Mouse (Mus musculus) heart, postnatal 0 days (tissue): ENCODE measurements around the gene Fam81b. TPM values are rescaled to one million over a fixed set of nuclear protein-coding genes. Genes with fewer than 3 reads are reported as not detected.

Experiments
- ATAC-seq: fragments of 200-750 bp; cut with Nextera tagmentation; 2 replicates; pipeline ENCODE4 v1.8.0; 2017; ENCODE audit warnings: low read depth, moderate number of reproducible peaks, moderate library complexity; ENCODE audit not compliant: insufficient read depth
- DNase-seq: peaks from one replicate; pipeline ENCODE4 v3.0.0-alpha.2; 2016; ENCODE audit warnings: low spot score
- H3K27ac ChIP-seq: fragments of 300-500 bp; sonication (generic); 2 replicates; pipeline ENCODE4 v1.5.1; 2014; ENCODE audit warnings: low read depth, mild to moderate bottlenecking
- H3K27me3 ChIP-seq: fragments of 300-500 bp; sonication (generic); 2 replicates; pipeline ENCODE4 v1.6.1; 2014; ENCODE audit warnings: low read length, mixed read lengths; ENCODE audit not compliant: control insufficient read depth, insufficient read depth
- H3K36me3 ChIP-seq: fragments of 300-500 bp; sonication (generic); replicated peaks from 2 replicates; pipeline ENCODE4 v1.6.1; 2014; ENCODE audit warnings: low read length, mixed read lengths; ENCODE audit not compliant: control insufficient read depth, insufficient read depth
- H3K4me1 ChIP-seq: fragments of 300-500 bp; sonication (generic); 2 replicates; pipeline ENCODE4 v1.6.1; 2014; ENCODE audit warnings: antibody characterized with exemption; ENCODE audit not compliant: control insufficient read depth, insufficient read depth
- H3K4me2 ChIP-seq: fragments of 300-500 bp; sonication (generic); 2 replicates; pipeline ENCODE4 v1.6.1; 2014; ENCODE audit warnings: low read depth, mild to moderate bottlenecking, low read length, moderate library complexity
- H3K4me3 ChIP-seq: fragments of 300-500 bp; sonication (generic); 2 replicates; pipeline ENCODE4 v1.5.1; 2014; ENCODE audit warnings: low read depth, low read length
- H3K9ac ChIP-seq: fragments of 300-500 bp; sonication (generic); replicated peaks from 2 replicates; pipeline ENCODE4 v1.6.1; 2014; ENCODE audit warnings: low read depth, low read length, mixed read lengths
- H3K9me3 ChIP-seq: fragments of 300-500 bp; sonication (generic); replicated peaks from 2 replicates; pipeline ENCODE4 v1.6.1; 2016; ENCODE audit warnings: low read length; ENCODE audit not compliant: control insufficient read depth
- CTCF ChIP-seq: IDR thresholded peaks from 2 replicates; pipeline ENCODE4 v1.5.1; 2016; ENCODE audit warnings: antibody characterized with exemption, control low read depth, low read depth
- EP300 ChIP-seq: IDR thresholded peaks from 2 replicates; pipeline ENCODE4 v1.6.1; 2016; ENCODE audit warnings: antibody characterized with exemption, low read depth
- WGBS: fragments of 180-500 bp; shearing (Covaris S2); extraction: QIAGEN DNeasy Blood & Tissue Kit; methylation state at CpG from one replicate; pipeline ENCODE4 v1.1.7; 2014; 5-methylcytosine and 5-hydroxymethylcytosine counted together
- polyA plus RNA-seq: library from polyadenylated mRNA; unstranded; fragments of >200 nt; fragmentation: Nextera tagmentation; extraction: Ambion mirVana; gene quantifications from 2 replicates; pipeline ENCODE4 v1.2.1, GENCODE M21; 2015
- total RNA-seq: library from RNA; depleted of rRNA; stranded (reverse); fragments of >200 nt; gene quantifications from 2 replicates; pipeline ENCODE4 v1.2.3, GENCODE M21; 2014; ENCODE audit warnings: low replicate concordance

Gene Fam81b
- total and polyA plus RNA-seq, 2 experiments from 2014 or later, result not detected

GRCm38 (mm10) chr13:76214928-76215327 is 89.9 kb downstream of the Fam81b start:
- H3K4me3 ChIP-seq, result no peak overlapping the region
- no peak overlapping the region for H3K9ac ChIP-seq
- no peaks in the 10 kb centered on the region for H3K27me3 ChIP-seq
- WGBS, result 75% methylated on average over 2 of the region's 2 CpGs
- H3K27ac ChIP-seq, result no peak overlapping the region
- ATAC-seq (no peak), DNase-seq (no peak)
- H3K4me1 ChIP-seq, result no peaks in the 10 kb centered on the region
- no peaks in the 10 kb centered on the region for H3K9me3 ChIP-seq
- H3K4me2 ChIP-seq, result no peak overlapping the region
- no peak for TF ChIP-seq EP300
- no peak for TF ChIP-seq CTCF
- no peaks in the 10 kb centered on the region for H3K36me3 ChIP-seq

GRCm38 (mm10) chr13:76199943-76200342 is 104.9 kb downstream of the Fam81b start:
- H3K4me1 ChIP-seq, result no peaks in the 10 kb centered on the region
- H3K9me3 ChIP-seq, result no peaks in the 10 kb centered on the region
- no peak overlapping the region for H3K27ac ChIP-seq
- H3K4me3 ChIP-seq, result no peak overlapping the region
- WGBS, result 61% methylated on average over 4 of the region's 4 CpGs
- no peak overlapping the region for H3K9ac ChIP-seq
- no peaks in the 10 kb centered on the region for H3K36me3 ChIP-seq
- no peak for DNase-seq
- no peaks in the 10 kb centered on the region for H3K27me3 ChIP-seq
- TF ChIP-seq CTCF (no peak), EP300 (no peak)
- no peak overlapping the region for H3K4me2 ChIP-seq
- no peak for ATAC-seq

- 77% methylated on average over 3 of the region's 3 CpGs for WGBS
These were observed 107.5 kb downstream of the Fam81b start for GRCm38 (mm10) chr13:76197297-76197848.

GRCm38 (mm10) chr13:76195431-76196138 is 109.3 kb downstream of the Fam81b start:
- H3K4me1 ChIP-seq, result no peaks in the 10 kb centered on the region
- no peak for ATAC-seq
- no peak overlapping the region for H3K9ac ChIP-seq
- H3K36me3 ChIP-seq, result peaks cover 17% of the 10 kb centered on the region
- no peaks in the 10 kb centered on the region for H3K9me3 ChIP-seq
- DNase-seq, result no peak
- WGBS, result 89% methylated on average over 8 of the region's 8 CpGs
- no peak overlapping the region for H3K4me2 ChIP-seq
- H3K4me3 ChIP-seq, result no peak overlapping the region
- H3K27me3 ChIP-seq, result no peaks in the 10 kb centered on the region
- H3K27ac ChIP-seq, result no peak overlapping the region
- TF ChIP-seq EP300, result no peak
- TF ChIP-seq CTCF, result no peak

More at GRCm38 (mm10) chr13:76197297-76197848, 107.5 kb downstream of the Fam81b start:
- DNase-seq (no peak), ATAC-seq (no peak)
- no peak overlapping the region for H3K4me3 ChIP-seq
- no peak overlapping the region for H3K27ac ChIP-seq
- no peak overlapping the region for H3K9ac ChIP-seq
- no peaks in the 10 kb centered on the region for H3K9me3 ChIP-seq
- H3K27me3 ChIP-seq, result no peaks in the 10 kb centered on the region
- no peak overlapping the region for H3K4me2 ChIP-seq
- H3K4me1 ChIP-seq, result no peaks in the 10 kb centered on the region
- TF ChIP-seq CTCF, result no peak
- no peak for TF ChIP-seq EP300
- no peaks in the 10 kb centered on the region for H3K36me3 ChIP-seq

GRCm38 (mm10) chr13:76194937-76195336 is 109.9 kb downstream of the Fam81b start:
- Histone ChIP-seq H3K9me3 (no peaks in the 10 kb centered on the region), H3K36me3 (peaks cover 21% of the 10 kb centered on the region), H3K4me3 (no peak overlapping the region), H3K27ac (no peak overlapping the region), H3K27me3 (no peaks in the 10 kb centered on the region), H3K4me1 (no peaks in the 10 kb centered on the region), H3K9ac (no peak overlapping the region), H3K4me2 (no peak overlapping the region)
- DNase-seq (no peak), ATAC-seq (no peak)
- no peak for TF ChIP-seq EP300
- no peak for TF ChIP-seq CTCF
